Mouse (Mus musculus) forebrain, embryonic 13.5 days (tissue): ENCODE results near the gene Crygb. TPM values are rescaled to one million over a fixed set of nuclear protein-coding genes. Genes with fewer than 3 reads are reported as not detected.

Experiments used
- ATAC-seq: fragments of 200-750 bp; cut with Nextera tagmentation; 2 replicates; pipeline ENCODE4 v1.8.0; 2017
- H3K27ac ChIP-seq: fragments of 300-500 bp; sonication (generic); 2 replicates; pipeline ENCODE4 v1.5.1; 2015; ENCODE audit warnings: inconsistent platforms, mild to moderate bottlenecking, moderate library complexity
- H3K27me3 ChIP-seq: fragments of 300-500 bp; sonication (generic); 2 replicates; pipeline ENCODE4 v1.6.1; 2015; ENCODE audit warnings: mild to moderate bottlenecking, inconsistent platforms
- H3K36me3 ChIP-seq: fragments of 300-500 bp; sonication (generic); 2 replicates; pipeline ENCODE4 v1.6.1; 2015; ENCODE audit warnings: mild to moderate bottlenecking, inconsistent platforms; ENCODE audit not compliant: poor library complexity, severe bottlenecking
- H3K4me1 ChIP-seq: fragments of 300-500 bp; sonication (generic); 2 replicates; pipeline ENCODE4 v1.6.1; 2015; ENCODE audit warnings: inconsistent platforms
- H3K4me2 ChIP-seq: fragments of 300-500 bp; sonication (generic); 2 replicates; pipeline ENCODE4 v1.6.1; 2015; ENCODE audit warnings: inconsistent platforms, mild to moderate bottlenecking, moderate library complexity
- H3K4me3 ChIP-seq: fragments of 300-500 bp; sonication (generic); 2 replicates; pipeline ENCODE4 v1.5.1; 2015; ENCODE audit warnings: mild to moderate bottlenecking, inconsistent platforms
- H3K9ac ChIP-seq: fragments of 300-500 bp; sonication (generic); 2 replicates; pipeline ENCODE4 v1.6.1; 2015; ENCODE audit warnings: mild to moderate bottlenecking, inconsistent platforms
- H3K9me3 ChIP-seq: fragments of 300-500 bp; sonication (generic); replicated peaks from 2 replicates; pipeline ENCODE4 v1.6.1; 2016; ENCODE audit warnings: inconsistent platforms
- WGBS: fragments of 180-500 bp; shearing (Covaris S2); methylation state at CpG from one replicate; pipeline ENCODE4 v1.1.7; 2015; 5-methylcytosine and 5-hydroxymethylcytosine counted together
- polyA plus RNA-seq: library from polyadenylated mRNA; unstranded; fragments of >200 nt; fragmentation: Nextera tagmentation; extraction: Ambion mirVana; gene quantifications from 2 replicates; pipeline ENCODE4 v1.2.1, GENCODE M21; 2015

Crygb gene
- polyA plus RNA-seq, result not detected in 2 replicates

DNA sequence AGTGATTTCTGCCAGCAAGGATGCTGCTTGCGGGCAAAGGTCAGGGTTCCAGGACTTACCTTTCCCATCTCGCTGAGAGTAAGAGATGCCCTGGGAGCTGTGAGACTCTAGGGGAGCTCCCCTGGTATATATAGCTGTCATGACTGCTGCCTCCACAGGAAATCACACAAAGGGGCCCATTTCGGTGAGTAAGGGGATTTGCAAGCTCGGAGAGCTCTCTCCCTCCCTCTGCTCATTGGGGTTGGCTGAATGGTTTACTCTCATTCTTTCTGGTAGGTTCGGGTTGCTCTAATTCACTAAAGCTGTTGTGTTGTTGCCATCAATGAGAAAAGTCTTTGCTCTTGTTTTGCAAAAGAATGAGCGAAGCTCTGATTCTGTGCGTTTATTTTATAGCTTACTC, at the start of gene Crygb:
Gene Crygb, minus strand, starts transcription at position 101 of the 400 bp plus-strand sequence.
- no peak within 1 kb of the TSS for H3K9ac ChIP-seq
- no peaks in the 10 kb centered on the region for H3K9me3 ChIP-seq
- H3K4me2 ChIP-seq, result no peak within 1 kb of the TSS
- H3K4me3 ChIP-seq, result no peak within 1 kb of the TSS
- H3K4me1 ChIP-seq, result no peaks in the 10 kb centered on the region
- no peaks in the 10 kb centered on the region for H3K27me3 ChIP-seq
- no peak within 1 kb of the TSS for H3K27ac ChIP-seq
- no peak for ATAC-seq
- H3K36me3 ChIP-seq, result no peaks in the 10 kb centered on the region
- WGBS, result 24% methylated on average over 7 of the region's 7 CpGs

DNA sequence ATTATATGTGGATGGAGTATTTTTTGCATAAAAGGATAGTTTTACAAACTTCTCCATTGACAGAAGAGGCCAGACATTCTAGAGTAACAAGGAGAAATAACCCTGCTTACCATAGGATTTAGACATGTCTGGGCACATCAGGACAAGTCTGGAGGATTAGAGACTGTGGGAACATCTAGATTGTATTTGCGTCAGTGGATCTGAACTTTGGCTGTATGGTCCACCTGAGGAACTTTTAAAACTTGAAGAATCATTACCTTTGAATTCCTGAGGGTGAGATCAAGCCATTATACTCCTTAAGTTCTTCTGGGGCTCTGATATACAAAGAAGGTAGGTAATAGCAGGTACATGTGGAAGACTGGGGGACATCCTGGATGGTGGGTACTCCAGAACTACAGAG, 49.6 kb upstream of the Crygb start:
- Histone ChIP-seq H3K36me3 (no peaks in the 10 kb centered on the region), H3K27me3 (no peaks in the 10 kb centered on the region), H3K9ac (no peak overlapping the region), H3K27ac (no peak overlapping the region), H3K9me3 (no peaks in the 10 kb centered on the region), H3K4me3 (no peak overlapping the region), H3K4me2 (no peak overlapping the region), H3K4me1 (no peaks in the 10 kb centered on the region)
- 91% methylated on average over 1 of the region's 1 CpGs for WGBS
- no peak for ATAC-seq

DNA sequence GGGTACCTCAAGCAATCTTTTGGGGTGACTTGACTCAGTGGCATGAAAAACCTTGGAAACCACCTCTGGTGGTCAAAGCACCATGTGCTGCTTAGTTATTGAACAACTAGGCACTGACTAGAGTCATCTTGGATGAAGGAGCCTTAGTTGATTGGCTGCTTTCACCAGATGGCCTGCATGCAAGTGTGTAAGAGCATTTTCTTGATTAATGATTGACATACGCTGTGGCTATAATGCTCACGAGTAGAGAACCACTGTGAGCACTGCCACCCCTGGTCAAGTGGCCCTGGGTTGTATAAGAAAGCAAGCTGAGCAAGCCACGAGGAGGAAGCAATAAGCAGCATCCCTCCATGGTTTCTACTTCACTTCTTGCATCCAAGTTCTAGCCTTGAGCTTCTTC, 48.1 kb upstream of the Crygb start:
- Histone ChIP-seq H3K27me3 (no peaks in the 10 kb centered on the region), H3K4me1 (no peaks in the 10 kb centered on the region), H3K27ac (no peak overlapping the region), H3K9me3 (no peaks in the 10 kb centered on the region), H3K4me3 (no peak overlapping the region), H3K4me2 (no peak overlapping the region), H3K9ac (no peak overlapping the region), H3K36me3 (no peaks in the 10 kb centered on the region)
- WGBS, result 76% methylated on average over 3 of the region's 3 CpGs
- no peak for ATAC-seq

DNA sequence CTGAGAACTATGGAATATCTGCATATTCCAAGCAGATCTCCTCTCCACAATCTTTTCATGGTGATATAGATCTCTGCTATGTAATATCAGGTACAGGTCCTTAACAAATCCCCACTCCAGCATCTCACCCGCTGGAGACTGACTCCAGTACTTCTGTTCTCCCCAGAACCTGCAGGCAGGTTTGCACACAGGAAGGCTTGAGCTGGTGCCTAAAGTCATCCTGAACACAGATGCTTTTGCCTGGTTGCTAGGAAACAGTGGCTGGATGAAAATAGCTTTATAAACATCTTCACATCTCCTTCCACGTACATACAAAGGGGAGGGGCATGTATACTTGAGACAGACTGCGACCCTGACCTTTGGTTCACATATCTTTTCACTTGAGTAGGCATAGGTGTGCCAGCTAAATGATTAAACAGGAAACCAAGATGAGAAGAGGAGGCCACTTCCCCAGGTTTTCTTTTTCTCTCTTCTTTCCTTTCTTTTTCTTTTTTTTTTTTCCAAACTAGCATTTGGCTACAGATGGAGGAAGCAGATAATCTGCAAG, 47.6 kb upstream of the Crygb start:
- no peak overlapping the region for H3K27ac ChIP-seq
- no peaks in the 10 kb centered on the region for H3K4me1 ChIP-seq
- no peak overlapping the region for H3K9ac ChIP-seq
- H3K4me3 ChIP-seq, result no peak overlapping the region
- no peaks in the 10 kb centered on the region for H3K27me3 ChIP-seq
- H3K4me2 ChIP-seq, result no peak overlapping the region
- ATAC-seq, result no peak
- WGBS, result 74% methylated on average over 3 of the region's 3 CpGs
- H3K36me3 ChIP-seq, result no peaks in the 10 kb centered on the region
- no peaks in the 10 kb centered on the region for H3K9me3 ChIP-seq

DNA sequence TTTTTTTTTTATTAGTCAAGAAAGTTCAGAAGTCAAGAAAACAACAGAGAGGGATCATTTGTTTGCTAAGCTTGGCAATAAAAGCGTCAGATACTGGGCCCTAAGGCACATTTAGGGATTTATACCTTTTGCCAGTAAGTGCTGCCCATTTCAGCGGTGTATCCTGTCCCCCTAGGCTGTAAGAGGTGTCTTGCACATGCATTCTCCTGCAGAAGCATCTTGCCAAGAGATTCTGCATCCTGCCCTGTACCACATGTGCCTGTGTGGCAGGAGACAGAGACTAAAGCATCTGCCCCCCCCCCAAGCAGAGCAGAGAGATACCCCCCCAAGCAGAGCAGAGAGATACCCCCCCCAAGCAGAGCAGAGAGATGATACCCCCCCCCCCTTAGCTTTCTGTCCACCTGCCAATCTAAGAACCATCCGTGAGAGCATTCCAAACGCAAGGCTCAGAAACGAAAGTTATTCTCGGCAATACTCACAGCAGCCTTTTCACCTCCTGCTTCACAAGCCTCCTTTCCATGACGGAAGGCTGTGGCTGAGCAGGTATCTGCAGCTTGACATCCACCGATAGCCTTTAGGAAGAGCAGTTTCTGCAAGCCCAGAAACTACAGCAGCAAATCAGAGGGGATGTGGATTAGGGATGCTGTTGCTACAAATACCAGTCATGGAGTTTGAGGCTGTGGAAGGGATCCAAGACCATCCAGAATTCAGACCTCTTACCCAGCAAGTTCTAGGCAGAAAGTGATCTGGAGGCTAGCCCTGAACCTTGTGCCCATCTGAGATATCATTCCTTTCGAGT, 40.7 kb upstream of the Crygb start, which contains the start of gene D630023F18Rik:
Gene D630023F18Rik, minus strand, starts transcription at position 641 of the 799 bp plus-strand sequence.
- Histone ChIP-seq H3K4me1 (no peaks in the 10 kb centered on the region), H3K9ac (peak within 1 kb of the TSS; percentile 52; the same call in 1 of the 2 replicates), H3K9me3 (no peaks in the 10 kb centered on the region), H3K36me3 (no peaks in the 10 kb centered on the region), H3K4me2 (peak within 1 kb of the TSS; percentile 51), H3K27me3 (no peaks in the 10 kb centered on the region), H3K4me3 (peak within 1 kb of the TSS; percentile 26), H3K27ac (no peak within 1 kb of the TSS)
- WGBS, result 19% methylated on average over 9 of the region's 9 CpGs
- no peak for ATAC-seq

DNA sequence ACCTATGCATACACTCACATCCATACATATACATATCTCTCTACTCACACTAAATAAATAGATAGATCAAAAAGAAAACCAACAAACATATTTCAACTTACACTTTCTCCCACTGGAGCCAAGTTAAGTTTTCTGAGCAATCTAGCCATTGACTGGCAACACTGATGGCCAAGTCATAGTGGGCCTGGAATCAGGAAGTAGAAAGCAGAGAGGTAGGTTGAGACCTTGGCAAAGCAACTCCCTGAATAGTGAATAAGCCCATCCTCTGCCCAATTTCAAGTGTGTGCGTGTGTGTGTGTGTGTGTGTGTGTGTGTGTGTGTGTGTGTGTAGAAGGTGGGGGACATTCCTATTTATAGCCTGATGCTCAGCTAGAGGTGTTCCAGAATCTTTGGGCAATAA, 37.4 kb upstream of the Crygb start, which contains the start of gene Gm28845:
Gene Gm28845, minus strand, starts transcription at position 121 of the 400 bp plus-strand sequence.
- WGBS, result 94% methylated on average over 1 of the region's 1 CpGs
- H3K9ac ChIP-seq, result no peak within 1 kb of the TSS

DNA sequence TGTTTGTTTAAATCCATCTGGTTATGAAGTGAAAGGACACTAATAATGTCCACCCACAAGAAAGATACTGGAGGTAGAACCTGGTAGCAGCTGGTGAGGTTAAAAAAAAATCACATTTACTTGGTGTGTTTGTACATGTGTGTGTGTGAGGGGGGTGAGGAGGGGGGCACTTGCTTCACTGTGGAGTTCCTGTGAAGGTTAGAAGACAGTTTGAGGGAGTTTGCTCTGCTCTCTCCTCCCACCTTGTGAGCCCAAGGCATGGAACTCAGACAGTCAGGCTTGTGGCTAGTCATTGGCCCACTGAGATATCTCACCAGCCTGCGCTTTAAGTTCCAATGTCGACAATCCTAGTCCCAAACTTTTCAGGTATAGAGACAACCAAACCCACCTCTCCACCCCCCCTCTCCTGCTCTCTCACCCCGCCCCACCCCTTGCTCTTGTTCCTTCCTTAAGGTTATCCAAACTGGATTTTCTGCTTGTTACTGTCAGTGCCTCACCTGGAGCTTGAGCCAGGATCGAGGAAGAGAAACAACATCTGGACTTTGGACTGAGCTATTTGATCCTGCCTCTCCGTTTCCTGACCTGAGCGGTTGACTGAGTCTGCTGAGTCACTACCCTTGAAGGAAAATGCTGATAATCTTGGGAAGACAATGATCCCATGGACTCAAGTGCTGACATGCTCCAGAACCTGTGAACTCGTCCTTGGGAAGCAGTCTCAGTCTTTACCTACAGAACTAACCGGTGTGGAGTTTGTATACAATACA, 36.2 kb upstream of the Crygb start:
- WGBS, result 86% methylated on average over 8 of the region's 8 CpGs
- Histone ChIP-seq H3K4me2 (no peak overlapping the region), H3K9me3 (no peaks in the 10 kb centered on the region), H3K4me1 (no peaks in the 10 kb centered on the region), H3K4me3 (no peak overlapping the region), H3K9ac (no peak overlapping the region), H3K27ac (no peak overlapping the region), H3K36me3 (no peaks in the 10 kb centered on the region), H3K27me3 (no peaks in the 10 kb centered on the region)
- no peak for ATAC-seq

More for the DNA sequence above, 37.4 kb upstream of the Crygb start, which contains the start of gene Gm28845:
- ATAC-seq, result no peak
- no peaks in the 10 kb centered on the region for H3K4me1 ChIP-seq
- no peak within 1 kb of the TSS for H3K4me2 ChIP-seq
- no peak within 1 kb of the TSS for H3K4me3 ChIP-seq
- H3K27ac ChIP-seq, result no peak within 1 kb of the TSS
- H3K9me3 ChIP-seq, result no peaks in the 10 kb centered on the region
- no peaks in the 10 kb centered on the region for H3K27me3 ChIP-seq
- H3K36me3 ChIP-seq, result no peaks in the 10 kb centered on the region

DNA sequence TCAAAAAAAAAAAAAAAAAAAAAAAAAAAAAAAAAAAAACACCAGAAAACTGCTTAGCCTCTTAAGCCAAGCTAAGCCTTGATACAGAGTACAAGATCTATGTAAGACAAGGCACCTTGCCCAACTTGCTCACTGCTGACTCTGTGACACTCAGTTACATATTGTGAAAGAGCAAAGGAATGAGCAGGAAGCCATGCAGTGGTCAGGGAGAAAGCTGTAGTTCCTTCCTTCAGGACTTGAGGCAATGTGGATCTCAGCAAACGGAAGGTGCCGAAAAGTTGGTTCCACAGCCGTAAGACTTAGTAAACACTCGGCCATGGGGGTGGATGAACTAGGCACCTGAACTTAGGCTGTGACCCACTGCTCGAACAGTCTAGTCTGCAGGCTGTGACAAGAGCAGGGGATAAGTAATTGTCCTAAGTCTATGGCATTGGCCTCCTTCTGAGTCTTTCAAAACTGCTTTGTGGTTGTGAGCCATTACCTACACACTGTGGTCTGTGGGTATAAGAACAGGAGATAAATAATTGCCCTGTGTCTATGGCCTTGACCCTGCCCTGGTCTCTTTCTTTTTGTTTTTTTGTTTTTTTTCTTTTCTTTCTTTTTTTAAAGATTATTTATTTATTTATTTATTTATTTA, 31.6 kb upstream of the Crygb start:
- Histone ChIP-seq H3K9me3 (no peaks in the 10 kb centered on the region), H3K4me1 (no peaks in the 10 kb centered on the region), H3K4me3 (no peak overlapping the region), H3K27me3 (no peaks in the 10 kb centered on the region), H3K9ac (no peak overlapping the region), H3K36me3 (no peaks in the 10 kb centered on the region), H3K27ac (no peak overlapping the region), H3K4me2 (no peak overlapping the region)
- 92% methylated on average over 5 of the region's 5 CpGs for WGBS
- ATAC-seq, result no peak

DNA sequence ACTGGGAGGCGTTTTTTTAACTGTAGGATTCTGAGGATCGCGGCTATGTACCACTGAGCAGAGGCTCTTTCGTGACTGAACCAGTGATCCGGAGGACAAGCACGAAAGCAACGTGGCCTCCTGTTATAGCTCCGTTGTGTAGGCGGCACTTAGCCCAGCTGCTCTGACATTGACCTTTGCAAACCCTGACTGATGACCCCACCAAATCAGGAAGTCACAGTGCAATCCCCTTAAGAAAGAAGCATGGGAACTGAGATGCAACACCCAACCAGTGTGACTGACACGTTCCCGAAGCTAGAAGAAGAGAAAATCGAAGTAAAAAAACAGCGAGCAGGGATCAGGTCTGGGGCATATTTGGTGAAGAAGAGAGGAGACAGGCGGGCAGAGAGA, 30.7 kb upstream of the Crygb start:
- H3K4me1 ChIP-seq, result no peaks in the 10 kb centered on the region
- H3K9me3 ChIP-seq, result no peaks in the 10 kb centered on the region
- no peaks in the 10 kb centered on the region for H3K27me3 ChIP-seq
- no peak overlapping the region for H3K4me3 ChIP-seq
- no peak for ATAC-seq
- no peak overlapping the region for H3K4me2 ChIP-seq
- H3K36me3 ChIP-seq, result no peaks in the 10 kb centered on the region
- H3K27ac ChIP-seq, result no peak overlapping the region
- no peak overlapping the region for H3K9ac ChIP-seq
- WGBS, result 73% methylated on average over 14 of the region's 14 CpGs

DNA sequence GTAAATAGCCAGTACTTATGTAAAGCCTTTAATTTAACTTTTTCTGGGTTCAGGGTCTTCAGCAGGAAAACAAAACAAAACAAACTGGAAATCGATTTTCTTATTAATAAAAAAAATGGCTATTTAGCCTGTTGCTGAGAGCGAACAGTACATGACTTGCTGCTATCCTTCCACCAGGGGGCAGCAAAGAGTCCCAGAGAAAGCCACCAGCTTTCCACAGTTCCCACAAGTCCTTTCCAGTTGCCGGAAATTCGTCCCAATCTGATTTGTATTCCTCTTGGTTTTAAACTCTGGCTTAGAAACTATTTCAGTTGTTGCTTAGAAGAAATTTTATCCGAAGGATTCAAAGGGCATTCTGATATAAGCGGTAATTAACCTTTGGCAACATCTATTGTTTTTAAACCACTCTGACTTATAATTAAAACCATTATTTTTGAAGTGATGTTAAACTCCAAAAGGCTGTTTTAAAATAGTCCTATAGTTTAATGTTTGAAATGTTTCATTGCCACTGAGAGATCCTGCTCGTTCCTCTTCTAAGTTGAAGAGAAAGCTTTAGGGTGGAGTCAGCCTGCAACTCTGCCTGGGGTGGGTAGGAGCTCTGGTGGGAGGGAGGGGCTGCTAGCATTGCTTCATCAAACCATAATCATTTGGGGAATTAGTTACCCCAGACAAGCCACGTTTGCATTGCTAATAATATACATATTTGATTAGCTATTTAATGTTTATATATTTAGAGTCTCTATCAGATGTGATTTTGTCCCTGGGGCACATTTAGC, 30.1 kb upstream of the Crygb start:
- peak overlapping the region; percentile 10; the same call in 1 of the 2 replicates for H3K4me2 ChIP-seq
- no peaks in the 10 kb centered on the region for H3K36me3 ChIP-seq
- peak; percentile 82 for ATAC-seq
- H3K4me1 ChIP-seq, result no peaks in the 10 kb centered on the region
- H3K27me3 ChIP-seq, result no peaks in the 10 kb centered on the region
- H3K4me3 ChIP-seq, result no peak overlapping the region
- H3K9me3 ChIP-seq, result no peaks in the 10 kb centered on the region
- no peak overlapping the region for H3K27ac ChIP-seq
- 16% methylated on average over 8 of the region's 8 CpGs for WGBS
- H3K9ac ChIP-seq, result no peak overlapping the region

DNA sequence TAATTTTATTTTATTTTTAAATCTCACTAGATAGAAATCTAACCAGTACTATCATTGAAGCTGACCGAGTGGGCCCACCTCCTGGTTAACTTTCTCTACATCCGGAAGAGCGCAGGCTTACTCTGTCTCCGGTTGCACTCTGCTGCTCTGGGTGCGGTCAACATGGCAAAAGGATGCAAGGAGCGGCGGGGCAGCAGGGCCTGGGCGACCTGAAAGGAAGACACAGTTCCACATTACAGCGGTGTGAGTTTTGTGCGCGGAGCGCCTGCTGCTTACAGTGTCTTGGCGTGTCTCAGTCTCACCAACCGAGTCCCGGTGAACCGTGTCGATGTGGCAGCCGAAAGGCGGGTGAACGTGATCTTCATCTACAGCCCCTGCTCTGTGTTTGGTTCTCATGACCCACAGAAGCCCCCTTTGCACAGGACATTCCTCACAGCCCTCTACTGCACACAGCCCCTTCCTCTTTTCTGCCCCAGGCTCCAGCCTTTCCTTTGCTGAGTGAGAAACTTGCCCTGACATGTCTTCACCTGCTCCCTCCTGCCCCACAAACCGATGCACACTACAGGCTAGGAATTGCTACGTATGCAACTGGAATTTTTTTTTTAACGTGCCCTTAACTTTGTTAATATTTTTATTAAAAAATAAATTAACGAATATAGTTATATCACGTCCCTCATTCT, 27.8 kb upstream of the Crygb start:
- no peaks in the 10 kb centered on the region for H3K4me1 ChIP-seq
- WGBS, result 83% methylated on average over 25 of the region's 25 CpGs
- H3K27me3 ChIP-seq, result no peaks in the 10 kb centered on the region
- no peak overlapping the region for H3K27ac ChIP-seq
- H3K9ac ChIP-seq, result no peak overlapping the region
- H3K4me2 ChIP-seq, result no peak overlapping the region
- H3K36me3 ChIP-seq, result no peaks in the 10 kb centered on the region
- H3K9me3 ChIP-seq, result no peaks in the 10 kb centered on the region
- no peak for ATAC-seq
- H3K4me3 ChIP-seq, result no peak overlapping the region
